Mouse (Mus musculus): ENCODE measurements around the gene Gsk3a. TPM values are rescaled to one million over a fixed set of nuclear protein-coding genes. Genes with fewer than 3 reads are reported as not detected.

Gene Gsk3a
- total RNA-seq, 1 experiment from 2014 or later, result 58.1 TPM

GRCm38 (mm10) chr7:25250141-25250972 lies 12.7 kb upstream of the Gsk3a start, which contains the start of gene Erf:
TSS of gene Erf (minus strand) at chr7:25250761.
- peak; percentile 62 for ATAC-seq (replicated peaks; ENCODE audit: low read depth, poor library complexity, severe bottlenecking)

- peak; percentile 7 for ATAC-seq (replicated peaks; ENCODE audit: low read depth, poor library complexity, severe bottlenecking)
Measured at GRCm38 (mm10) chr7:25249314-25250140, 11.9 kb upstream of the Gsk3a start.

- peak; percentile 7; the same call in 1 of the 2 replicates for ATAC-seq (replicated peaks; ENCODE audit: low read depth, poor library complexity, severe bottlenecking)
Measured at GRCm38 (mm10) chr7:25248846-25249313, 11.2 kb upstream of the Gsk3a start.

GRCm38 (mm10) chr7:25248018-25248647 lies 10.5 kb upstream of the Gsk3a start:
- peak; percentile 7; the same call in 1 of the 2 replicates for ATAC-seq (replicated peaks; ENCODE audit: low read depth, poor library complexity, severe bottlenecking)

GRCm38 (mm10) chr7:25247498-25247897 lies 9.8 kb upstream of the Gsk3a start:
- ATAC-seq (replicated peaks; ENCODE audit: low read depth, poor library complexity, severe bottlenecking), result no peak

GRCm38 (mm10) chr7:25246759-25247137 lies 9.1 kb upstream of the Gsk3a start:
- no peak for ATAC-seq (replicated peaks; ENCODE audit: low read depth, poor library complexity, severe bottlenecking)

- no peak for ATAC-seq (replicated peaks; ENCODE audit: low read depth, poor library complexity, severe bottlenecking)
Measured at GRCm38 (mm10) chr7:25246079-25246758, 8.6 kb upstream of the Gsk3a start.

- ATAC-seq (replicated peaks; ENCODE audit: low read depth, poor library complexity, severe bottlenecking), result no peak
Measured at GRCm38 (mm10) chr7:25244562-25245369, 7.1 kb upstream of the Gsk3a start.

- ATAC-seq (replicated peaks; ENCODE audit: low read depth, poor library complexity, severe bottlenecking), result no peak
Measured at GRCm38 (mm10) chr7:25243361-25243760, 5.7 kb upstream of the Gsk3a start.

- ATAC-seq (replicated peaks; ENCODE audit: low read depth, poor library complexity, severe bottlenecking), result no peak
Measured at GRCm38 (mm10) chr7:25241062-25241461, 3.4 kb upstream of the Gsk3a start.

GRCm38 (mm10) chr7:25240631-25241030 lies 3.0 kb upstream of the Gsk3a start:
- no peak for ATAC-seq (replicated peaks; ENCODE audit: low read depth, poor library complexity, severe bottlenecking)

GRCm38 (mm10) chr7:25238829-25239623 lies 1.4 kb upstream of the Gsk3a start:
- peak; percentile 69 for ATAC-seq (replicated peaks; ENCODE audit: low read depth, poor library complexity, severe bottlenecking)

- peak; percentile 82 for ATAC-seq (replicated peaks; ENCODE audit: low read depth, poor library complexity, severe bottlenecking)
Measured at GRCm38 (mm10) chr7:25238015-25238706, 510 bp upstream of the Gsk3a start.

- no peak for ATAC-seq (replicated peaks; ENCODE audit: low read depth, poor library complexity, severe bottlenecking)
Measured at GRCm38 (mm10) chr7:25235526-25235925, 2.1 kb downstream of the Gsk3a start.

- no peak for ATAC-seq (replicated peaks; ENCODE audit: low read depth, poor library complexity, severe bottlenecking)
Measured at GRCm38 (mm10) chr7:25233061-25233460, 4.6 kb downstream of the Gsk3a start.

GRCm38 (mm10) chr7:25232101-25232648 lies 5.5 kb downstream of the Gsk3a start:
- no peak for ATAC-seq (replicated peaks; ENCODE audit: low read depth, poor library complexity, severe bottlenecking)

GRCm38 (mm10) chr7:25230690-25231285 lies 6.9 kb downstream of the Gsk3a start:
- ATAC-seq (replicated peaks; ENCODE audit: low read depth, poor library complexity, severe bottlenecking), result no peak
